ENCODE assay signal across 11 mouse cellular contexts in genomic region chr13:110145019-110145418, GRCm38 (mm10).
DNase-seq lines count a peak whose midpoint lies in the region; ATAC-seq and TF ChIP-seq lines count a peak whose summit lies in the region.
"Had no signal": no experiment of that assay in that cellular context is flagged by ENCODE, and none has a peak within 500 bp of the region (broad histone marks: within the 10 kb centered on the region; RNA-seq: fewer than 3 reads in every experiment).

No protein-coding gene starts in this region.

- H3K9ac ChIP-seq in lung, embryonic 14.5 days, result no peak overlapping the region
- no peak overlapping the region for H3K9ac ChIP-seq in forebrain, embryonic 16.5 days (replicated peaks; ENCODE audit: low read depth, low read length)
- H3K9ac ChIP-seq in midbrain, postnatal 0 days (replicated peaks; ENCODE audit: low read length, poor library complexity, severe bottlenecking), result no peak overlapping the region
- H3K9ac ChIP-seq: embryonic facial prominence, embryonic 15.5 days; lung, embryonic 15.5 days had no signal

- no peaks in the 10 kb centered on the region for H3K4me1 ChIP-seq in lung, embryonic 14.5 days (ENCODE audit: insufficient read depth)
- no peaks in the 10 kb centered on the region for H3K4me1 ChIP-seq in lung, adult 2 months (ENCODE audit: control insufficient read depth, insufficient read depth, low read length)
- peaks cover 17% of the 10 kb centered on the region for H3K4me1 ChIP-seq in forebrain, embryonic 16.5 days (replicated peaks; ENCODE audit: control insufficient read depth, insufficient read depth, low read length)
- H3K4me1 ChIP-seq in midbrain, postnatal 0 days (ENCODE audit: insufficient read depth, low read length), result peaks cover 10% of the 10 kb centered on the region; the same call in 1 of the 2 replicates
- H3K4me1 ChIP-seq: embryonic facial prominence, embryonic 15.5 days had no signal

- no peak for ATAC-seq in lung, embryonic 14.5 days (ENCODE audit: insufficient read depth)
- peak; percentile 77 for ATAC-seq in forebrain, embryonic 16.5 days
- ATAC-seq in midbrain, postnatal 0 days (ENCODE audit: low FRiP score), result peak; percentile 44; the same call in 1 of the 2 replicates
- ATAC-seq: intestine, postnatal 0 days had no signal

- 47% methylated on average over 8 of the region's 8 CpGs for WGBS in lung, embryonic 14.5 days
- WGBS in lung, adult 2 months, result 49% methylated on average over 8 of the region's 8 CpGs
- 21% methylated on average over 8 of the region's 8 CpGs for whole genome bisulfite sequencing in forebrain, embryonic 16.5 days
- WGBS in midbrain, postnatal 0 days, result 25% methylated on average over 8 of the region's 8 CpGs

- no peak overlapping the region for H3K27ac ChIP-seq in lung, embryonic 14.5 days (ENCODE audit: low read depth)
- H3K27ac ChIP-seq in forebrain, embryonic 16.5 days (ENCODE audit: low read length), result peak overlapping the region; percentile 49
- peak overlapping the region; percentile 65 for H3K27ac ChIP-seq in midbrain, postnatal 0 days (ENCODE audit: low read depth, low read length)
- H3K27ac ChIP-seq: embryonic facial prominence, embryonic 15.5 days; lung, embryonic 15.5 days had no signal

- peak; percentile 5 for DNase-seq in lung, embryonic 14.5 days
- no peak for DNase-seq in lung, adult 2 months
- DNase-seq in cerebellum, adult 18-20 months, result peak; percentile 77 to 85
- peak; percentile 81 for DNase-seq in midbrain, postnatal 0 days (ENCODE audit: low spot score)
- DNase-seq in heart, adult 18-20 months, result no peak
- no peak for DNase-seq in embryo, embryonic 11 days
- DNase-seq: thymus, postnatal 36 days had no signal

- no peak overlapping the region for H3K4me2 ChIP-seq in lung, embryonic 14.5 days
- peak overlapping the region; percentile 12; the same call in 1 of the 2 replicates for H3K4me2 ChIP-seq in forebrain, embryonic 16.5 days (ENCODE audit: low read length)
- H3K4me2 ChIP-seq in midbrain, postnatal 0 days (ENCODE audit: low read depth, low read length, poor library complexity, severe bottlenecking), result no peak overlapping the region
- H3K4me2 ChIP-seq: embryonic facial prominence, embryonic 15.5 days; lung, embryonic 15.5 days had no signal

- no peak for TF ChIP-seq CTCF in lung, embryonic 14.5 days (IDR thresholded peaks at IDR 0.05; ENCODE audit: low read depth)
- TF ChIP-seq CTCF in lung, adult 2 months (IDR thresholded peaks at IDR 0.05; ENCODE audit: insufficient read depth, low read length), result no peak
- TF ChIP-seq CTCF in midbrain, postnatal 0 days (IDR thresholded peaks at IDR 0.05), result no peak

- H3K9me3 ChIP-seq in lung, embryonic 14.5 days (ENCODE audit: low read depth, low read length), result no peaks in the 10 kb centered on the region
- no peaks in the 10 kb centered on the region for H3K9me3 ChIP-seq in forebrain, embryonic 16.5 days (ENCODE audit: control insufficient read depth, low read length)
- H3K9me3 ChIP-seq in midbrain, postnatal 0 days (ENCODE audit: low read length), result no peaks in the 10 kb centered on the region
- H3K9me3 ChIP-seq: embryonic facial prominence, embryonic 15.5 days; lung, embryonic 15.5 days had no signal

- H3K36me3 ChIP-seq in lung, embryonic 14.5 days (ENCODE audit: insufficient read depth), result no peaks in the 10 kb centered on the region
- no peaks in the 10 kb centered on the region for H3K36me3 ChIP-seq in forebrain, embryonic 16.5 days (ENCODE audit: control insufficient read depth, insufficient read depth)
- H3K36me3 ChIP-seq in midbrain, postnatal 0 days (ENCODE audit: insufficient read depth, low read length), result no peaks in the 10 kb centered on the region
- H3K36me3 ChIP-seq: embryonic facial prominence, embryonic 15.5 days; lung, embryonic 15.5 days had no signal

- TF ChIP-seq POLR2A in lung, adult 2 months (IDR thresholded peaks at IDR 0.05; ENCODE audit: borderline replicate concordance, extremely low read depth, low read depth, low read length), result no peak

- no peaks in the 10 kb centered on the region for H3K27me3 ChIP-seq in lung, embryonic 14.5 days (ENCODE audit: insufficient read depth, low read length)
- no peaks in the 10 kb centered on the region for H3K27me3 ChIP-seq in forebrain, embryonic 16.5 days (replicated peaks; ENCODE audit: control insufficient read depth, insufficient read depth, low read length)
- no peaks in the 10 kb centered on the region for H3K27me3 ChIP-seq in midbrain, postnatal 0 days (ENCODE audit: insufficient read depth, low read length)
- H3K27me3 ChIP-seq: embryonic facial prominence, embryonic 15.5 days; lung, embryonic 15.5 days had no signal

- no peak overlapping the region for H3K4me3 ChIP-seq in lung, embryonic 14.5 days (ENCODE audit: low read depth, low read length)
- H3K4me3 ChIP-seq in lung, adult 2 months (replicated peaks; ENCODE audit: extremely low read depth, low read depth, low read length), result no peak overlapping the region
- no peak overlapping the region for H3K4me3 ChIP-seq in forebrain, embryonic 16.5 days (replicated peaks; ENCODE audit: low read length)
- no peak overlapping the region for H3K4me3 ChIP-seq in midbrain, postnatal 0 days (ENCODE audit: low read depth, low read length)
- H3K4me3 ChIP-seq: embryonic facial prominence, embryonic 15.5 days; lung, embryonic 15.5 days had no signal

Comparison
In these comparisons a context has a peak if more than half of its experiments do, and no peak if none do; other contexts are left out.
1. DNase-seq: peak in lung, embryonic 14.5 days (single experiment), cerebellum, adult 18-20 months (2 of 2) and midbrain, postnatal 0 days (single experiment); none in lung, adult 2 months (single experiment), heart, adult 18-20 months (0 of 2) and embryo, embryonic 11 days (single experiment).